Mouse (Mus musculus) forebrain, embryonic 14.5 days (tissue): ENCODE results near the gene Agpat2. TPM values are rescaled to one million over a fixed set of nuclear protein-coding genes. Genes with fewer than 3 reads are reported as not detected.
A peak's percentile ranks its signal among the peaks of the same experiment; 100 is the strongest.

Source experiments
- ATAC-seq: fragments of 200-750 bp; cut with Nextera tagmentation; 2 replicates; pipeline ENCODE4 v1.8.0; 2017; ENCODE audit warnings: mild to moderate bottlenecking, moderate library complexity
- DNase-seq: peaks from one replicate; pipeline ENCODE4 v3.0.0-alpha.2; 2015; ENCODE audit warnings: low spot score
- H3K27ac ChIP-seq: fragments of 300-500 bp; sonication (generic); 2 replicates; pipeline ENCODE4 v1.5.1; 2014; ENCODE audit warnings: low read depth, mild to moderate bottlenecking, control low read depth, low read length, moderate library complexity
- H3K27me3 ChIP-seq: fragments of 300-500 bp; sonication (generic); replicated peaks from 2 replicates; pipeline ENCODE4 v1.6.1; 2014; ENCODE audit warnings: low read length, control low read depth, mixed read lengths; ENCODE audit not compliant: control insufficient read depth, insufficient read depth
- H3K36me3 ChIP-seq: fragments of 300-500 bp; sonication (generic); 2 replicates; pipeline ENCODE4 v1.6.1; 2014; ENCODE audit warnings: low read length, control low read depth; ENCODE audit not compliant: control insufficient read depth, insufficient read depth
- H3K4me1 ChIP-seq: fragments of 300-500 bp; sonication (generic); 2 replicates; pipeline ENCODE4 v1.6.1; 2014; ENCODE audit warnings: antibody characterized with exemption, low read length, control low read depth; ENCODE audit not compliant: control insufficient read depth, insufficient read depth
- H3K4me2 ChIP-seq: fragments of 300-500 bp; sonication (generic); 2 replicates; pipeline ENCODE4 v1.6.1; 2014; ENCODE audit warnings: mild to moderate bottlenecking, control low read depth, low read length
- H3K4me3 ChIP-seq: fragments of 300-500 bp; sonication (generic); 2 replicates; pipeline ENCODE4 v1.5.1; 2014; ENCODE audit warnings: low read depth, low read length, control low read depth
- H3K9ac ChIP-seq: fragments of 300-500 bp; sonication (generic); 2 replicates; pipeline ENCODE4 v1.6.1; 2014; ENCODE audit warnings: mild to moderate bottlenecking, low read length, control low read depth, moderate library complexity
- H3K9me3 ChIP-seq: fragments of 300-500 bp; sonication (generic); replicated peaks from 2 replicates; pipeline ENCODE4 v1.6.1; 2016; ENCODE audit warnings: low read length, control low read depth, mixed read lengths; ENCODE audit not compliant: control insufficient read depth
- WGBS: fragments of 180-500 bp; shearing (Covaris S2); extraction: QIAGEN DNeasy Blood & Tissue Kit; methylation state at CpG from one replicate; pipeline ENCODE4 v1.1.7; 2014; 5-methylcytosine and 5-hydroxymethylcytosine counted together
- polyA plus RNA-seq: library from polyadenylated mRNA; unstranded; fragments of >200 nt; fragmentation: Nextera tagmentation; extraction: Ambion mirVana; gene quantifications from 2 replicates; pipeline ENCODE4 v1.2.1, GENCODE M21; 2014

Agpat2 gene
- polyA plus RNA-seq, 1 experiment from 2014 or later = 4.0 TPM

GRCm38 (mm10) chr2:26611896-26612295, 7.7 kb upstream of the Agpat2 start:
- no peak for DNase-seq
- Histone ChIP-seq H3K36me3 (no peaks in the 10 kb centered on the region), H3K9me3 (no peaks in the 10 kb centered on the region), H3K4me2 (no peak overlapping the region), H3K27ac (no peak overlapping the region), H3K9ac (no peak overlapping the region), H3K4me1 (no peaks in the 10 kb centered on the region), H3K4me3 (no peak overlapping the region), H3K27me3 (no peaks in the 10 kb centered on the region)
- no peak for ATAC-seq

DNA sequence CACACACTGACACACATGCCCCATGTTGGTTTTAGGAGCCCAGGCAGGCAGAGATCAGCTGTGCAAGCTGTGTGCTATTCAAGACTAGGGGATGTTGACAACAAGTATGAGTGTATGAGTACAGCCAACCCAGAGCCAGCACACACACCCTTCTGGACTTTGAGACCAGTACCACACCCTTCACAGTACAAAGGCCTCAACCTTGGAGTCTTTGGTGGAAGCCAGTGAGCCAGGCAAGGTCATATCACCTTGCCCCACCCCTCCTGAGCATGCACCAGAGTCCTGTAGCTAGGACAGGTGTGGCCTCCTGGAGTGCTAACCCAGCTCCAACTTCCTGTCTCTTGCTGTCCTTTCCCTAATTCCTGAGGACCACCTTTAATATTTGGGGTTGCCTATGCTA, 6.8 kb upstream of the Agpat2 start:
- DNase-seq (no peak), ATAC-seq (no peak)
- no peaks in the 10 kb centered on the region for H3K9me3 ChIP-seq
- H3K27me3 ChIP-seq = no peaks in the 10 kb centered on the region
- no peaks in the 10 kb centered on the region for H3K4me1 ChIP-seq
- no peaks in the 10 kb centered on the region for H3K36me3 ChIP-seq
- H3K4me3 ChIP-seq = no peak overlapping the region
- no peak overlapping the region for H3K9ac ChIP-seq
- no peak overlapping the region for H3K4me2 ChIP-seq
- no peak overlapping the region for H3K27ac ChIP-seq

DNA sequence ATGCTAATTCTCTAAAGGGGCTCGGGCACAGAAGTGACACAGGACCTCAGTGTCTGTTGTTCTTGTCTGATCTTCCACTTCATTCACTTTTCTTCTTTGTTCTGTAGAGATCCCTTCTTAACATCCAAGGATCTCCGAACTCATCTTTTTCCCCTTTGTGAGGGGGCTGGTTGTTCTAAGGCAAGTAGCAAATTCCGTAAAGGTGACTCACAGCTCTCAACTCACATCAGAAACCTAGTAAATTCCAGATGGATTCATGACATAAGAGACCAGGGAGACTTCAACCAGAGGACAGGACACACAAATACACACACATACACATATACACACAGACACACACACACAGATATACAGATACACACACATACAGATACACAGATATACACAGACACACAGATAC, 6.3 kb upstream of the Agpat2 start:
- Histone ChIP-seq H3K4me2 (no peak overlapping the region), H3K4me1 (no peaks in the 10 kb centered on the region), H3K4me3 (no peak overlapping the region), H3K9me3 (no peaks in the 10 kb centered on the region), H3K9ac (no peak overlapping the region), H3K36me3 (no peaks in the 10 kb centered on the region), H3K27me3 (no peaks in the 10 kb centered on the region), H3K27ac (no peak overlapping the region)
- DNase-seq = no peak
- no peak for ATAC-seq
- 72% methylated on average over 3 of the region's 3 CpGs for WGBS

DNA sequence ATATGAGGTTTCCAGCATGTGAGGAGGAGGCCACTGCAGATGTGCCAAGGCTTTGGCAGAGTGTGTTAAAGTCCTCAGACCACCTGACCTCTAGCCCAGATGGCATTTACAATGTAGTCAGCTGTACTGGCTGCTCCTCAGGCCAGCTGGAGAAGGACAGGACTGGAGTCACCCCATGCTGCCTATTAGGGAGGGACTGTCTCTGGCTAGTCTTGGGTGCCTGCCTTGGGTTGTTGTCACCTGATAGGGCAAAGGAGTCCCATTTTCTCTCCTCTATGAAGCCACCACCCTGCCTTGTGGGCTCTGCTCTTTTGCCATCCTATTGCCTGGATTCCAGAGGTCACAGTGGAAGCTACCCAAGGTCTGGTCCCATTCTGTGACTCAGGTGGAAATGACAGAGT, 5.0 kb upstream of the Agpat2 start:
- DNase-seq (no peak), ATAC-seq (no peak)
- no peak overlapping the region for H3K27ac ChIP-seq
- H3K4me3 ChIP-seq = no peak overlapping the region
- H3K27me3 ChIP-seq = peaks cover 7% of the 10 kb centered on the region; the same call in 1 of the 2 replicates
- H3K4me1 ChIP-seq = no peaks in the 10 kb centered on the region
- no peak overlapping the region for H3K9ac ChIP-seq
- H3K36me3 ChIP-seq = no peaks in the 10 kb centered on the region
- no peak overlapping the region for H3K4me2 ChIP-seq
- H3K9me3 ChIP-seq = no peaks in the 10 kb centered on the region

GRCm38 (mm10) chr2:26608781-26609180, 4.6 kb upstream of the Agpat2 start:
- ATAC-seq (no peak), DNase-seq (no peak)
- Histone ChIP-seq H3K4me1 (no peaks in the 10 kb centered on the region), H3K9ac (no peak overlapping the region), H3K4me2 (no peak overlapping the region), H3K27ac (no peak overlapping the region), H3K27me3 (peaks cover 11% of the 10 kb centered on the region), H3K4me3 (no peak overlapping the region), H3K36me3 (no peaks in the 10 kb centered on the region), H3K9me3 (no peaks in the 10 kb centered on the region)

GRCm38 (mm10) chr2:26607056-26607910, 3.1 kb upstream of the Agpat2 start:
- Histone ChIP-seq H3K27ac (no peak overlapping the region), H3K4me2 (no peak overlapping the region), H3K4me3 (no peak overlapping the region), H3K9ac (no peak overlapping the region), H3K36me3 (no peaks in the 10 kb centered on the region), H3K27me3 (peaks cover 26% of the 10 kb centered on the region), H3K9me3 (no peaks in the 10 kb centered on the region), H3K4me1 (no peaks in the 10 kb centered on the region; the same call in 1 of the 2 replicates)
- DNase-seq (peak; percentile 44), ATAC-seq (0 out of 2 replicates have a peak, but pooled peaks have one; percentile 20)
- 58% methylated on average over 6 of the region's 6 CpGs for WGBS

DNA sequence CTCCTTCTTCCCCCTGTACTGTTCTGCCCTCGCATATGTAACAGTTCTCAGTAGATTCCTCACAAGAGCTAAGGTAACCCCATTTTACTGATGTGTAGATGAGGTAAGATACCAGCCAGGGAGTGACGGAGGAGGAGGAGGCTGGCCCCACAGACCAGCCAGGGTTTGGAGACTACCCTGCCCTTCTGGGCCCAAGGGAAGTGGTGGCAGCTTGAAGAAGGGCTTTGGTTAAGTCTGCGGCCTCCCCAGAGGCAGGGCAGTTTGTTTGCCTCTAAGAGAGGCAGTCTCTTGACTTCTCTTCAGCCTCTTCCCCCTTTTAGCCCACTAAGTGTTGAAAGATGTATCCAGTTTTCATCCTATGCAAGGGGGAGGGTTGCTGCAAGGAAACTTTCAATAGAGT, 2.4 kb upstream of the Agpat2 start:
- Histone ChIP-seq H3K27me3 (peaks cover 26% of the 10 kb centered on the region), H3K9ac (no peak overlapping the region), H3K9me3 (no peaks in the 10 kb centered on the region), H3K4me2 (no peak overlapping the region), H3K4me3 (no peak overlapping the region), H3K36me3 (no peaks in the 10 kb centered on the region), H3K4me1 (no peaks in the 10 kb centered on the region; the same call in 1 of the 2 replicates), H3K27ac (no peak overlapping the region)
- ATAC-seq (no peak), DNase-seq (no peak)
- 74% methylated on average over 3 of the region's 3 CpGs for WGBS

GRCm38 (mm10) chr2:26605331-26605730, 1.1 kb upstream of the Agpat2 start:
- no peak for ATAC-seq
- Histone ChIP-seq H3K27ac (no peak overlapping the region), H3K4me3 (no peak overlapping the region), H3K4me2 (no peak overlapping the region), H3K9me3 (no peaks in the 10 kb centered on the region), H3K4me1 (no peaks in the 10 kb centered on the region; the same call in 1 of the 2 replicates), H3K27me3 (peaks cover 26% of the 10 kb centered on the region), H3K9ac (no peak overlapping the region), H3K36me3 (no peaks in the 10 kb centered on the region)
- DNase-seq = no peak
- WGBS = 80% methylated on average over 8 of the region's 8 CpGs

- ATAC-seq (no peak), DNase-seq (no peak)
- Histone ChIP-seq H3K27me3 (peaks cover 26% of the 10 kb centered on the region), H3K4me2 (peak overlapping the region; percentile 70), H3K4me3 (peak overlapping the region; percentile 46), H3K9me3 (no peaks in the 10 kb centered on the region), H3K36me3 (no peaks in the 10 kb centered on the region), H3K9ac (no peak overlapping the region; the same call in 1 of the 2 replicates), H3K4me1 (no peaks in the 10 kb centered on the region; the same call in 1 of the 2 replicates), H3K27ac (no peak overlapping the region)
- 19% methylated on average over 6 of the region's 6 CpGs for WGBS
These were observed 1.1 kb downstream of the Agpat2 start for GRCm38 (mm10) chr2:26603159-26603558.
